In genomic region chr2:166433655-166434333, GRCm38 (mm10) we compare ENCODE assay signal across 8 mouse cellular contexts.
A peak's percentile ranks its signal among the peaks of the same experiment; 100 is the strongest.
DNase-seq lines count a peak whose midpoint lies in the region; ATAC-seq and TF ChIP-seq lines count a peak whose summit lies in the region.

No protein-coding gene starts in this region.

- no peak overlapping the region for H3K4me2 ChIP-seq in neural tube, embryonic 14.5 days (ENCODE audit: low read depth, low read length)

- H3K36me3 ChIP-seq in heart, adult 2 months (ENCODE audit: control insufficient read depth, insufficient read depth, low read length), result no peaks in the 10 kb centered on the region
- H3K36me3 ChIP-seq in neural tube, embryonic 14.5 days (ENCODE audit: control insufficient read depth, insufficient read depth, low read length), result no peaks in the 10 kb centered on the region

- intact Hi-C loops in heart, adult 2 months (cut with DNase I), result no loop called here
- intact Hi-C loops in left cerebral cortex, adult 2 months (cut with DNase I), result loop anchor here (2.0 to 5.0 kb wide), 6 partner anchors 17 to 326 kb away; no protein-coding TSS in a partner anchor

- no peak for TF ChIP-seq POLR2A in lung, adult 2 months (IDR thresholded peaks at IDR 0.05; ENCODE audit: borderline replicate concordance, extremely low read depth, low read depth, low read length)
- no peak for TF ChIP-seq POLR2A in heart, adult 2 months (IDR thresholded peaks at IDR 0.05; ENCODE audit: insufficient read depth, low read depth, low read length)

- no peaks in the 10 kb centered on the region for H3K9me3 ChIP-seq in neural tube, embryonic 14.5 days (ENCODE audit: control insufficient read depth, low read length)

- no peak for TF ChIP-seq CTCF in lung, adult 2 months (IDR thresholded peaks at IDR 0.05; ENCODE audit: insufficient read depth, low read length)
- TF ChIP-seq CTCF in heart, adult 2 months (IDR thresholded peaks at IDR 0.05), result no peak
- no peak for TF ChIP-seq CTCF in left cerebral cortex, adult 2 months (IDR thresholded peaks at IDR 0.05)

- H3K4me3 ChIP-seq in lung, adult 2 months (replicated peaks; ENCODE audit: extremely low read depth, low read depth, low read length), result no peak overlapping the region
- H3K4me3 ChIP-seq in heart, adult 2 months, result no peak overlapping the region
- H3K4me3 ChIP-seq in left cerebral cortex, adult 2 months, result no peak overlapping the region
- no peak overlapping the region for H3K4me3 ChIP-seq in neural tube, embryonic 14.5 days (ENCODE audit: low read depth, low read length)

- H3K4me1 ChIP-seq in lung, adult 2 months (ENCODE audit: control insufficient read depth, insufficient read depth, low read length), result no peaks in the 10 kb centered on the region; the same call in 1 of the 2 replicates
- peaks cover 11% of the 10 kb centered on the region for H3K4me1 ChIP-seq in heart, adult 2 months (ENCODE audit: control insufficient read depth, insufficient read depth, low read length)
- H3K4me1 ChIP-seq in neural tube, embryonic 14.5 days (ENCODE audit: control insufficient read depth, insufficient read depth, low read length), result peaks cover 18% of the 10 kb centered on the region

- 57% methylated on average over 15 of the region's 15 CpGs for WGBS in lung, adult 2 months
- 53% methylated on average over 15 of the region's 15 CpGs for WGBS in heart, adult 2 months
- 65% methylated on average over 15 of the region's 15 CpGs for WGBS in neural tube, embryonic 14.5 days

- DNase-seq in lung, adult 18-20 months, result peak; percentile 45 to 47
- DNase-seq in lung, adult 2 months, result no peak
- DNase-seq in cerebellum, postnatal 36 days, result peak; percentile 46 to 49
- peak; percentile 52 to 71 for DNase-seq in heart, adult 2 months
- peak; percentile 63 to 70 for DNase-seq in left cerebral cortex, adult 2 months (ENCODE audit: extremely low spot score in 1 of 2, low spot score in 2 of 2)
- no peak for DNase-seq in spleen, adult 18-20 months

- no peaks in the 10 kb centered on the region for H3K27me3 ChIP-seq in heart, adult 2 months (ENCODE audit: control insufficient read depth, insufficient read depth, low read length)
- no peaks in the 10 kb centered on the region for H3K27me3 ChIP-seq in neural tube, embryonic 14.5 days (ENCODE audit: control insufficient read depth, insufficient read depth, low read length)

- H3K79me2 ChIP-seq in heart, adult 2 months (replicated peaks; ENCODE audit: control insufficient read depth, insufficient read depth, low read length), result no peaks in the 10 kb centered on the region

- no peak overlapping the region for H3K27ac ChIP-seq in heart, adult 2 months
- peak overlapping the region; percentile 71 for H3K27ac ChIP-seq in left cerebral cortex, adult 2 months
- peak overlapping the region; percentile 34; the same call in 1 of the 2 replicates for H3K27ac ChIP-seq in neural tube, embryonic 14.5 days (ENCODE audit: low read depth, low read length)

- TF ChIP-seq EP300 in heart, adult 2 months (IDR thresholded peaks at IDR 0.05; ENCODE audit: insufficient read depth, low read depth, low read length), result no peak

- no peak overlapping the region for H3K9ac ChIP-seq in heart, adult 2 months (ENCODE audit: low read depth, low read length)
- H3K9ac ChIP-seq in neural tube, embryonic 14.5 days (replicated peaks; ENCODE audit: low read depth, low read length), result no peak overlapping the region

- no peak for ATAC-seq in neural tube, embryonic 14.5 days (ENCODE audit: low read depth)
- no peak for ATAC-seq in monocyte, adult 5-6 weeks (replicated peaks; ENCODE audit: insufficient number of reproducible peaks, low FRiP score, low TSS enrichment, poor library complexity, severe bottlenecking)

Comparison
In these comparisons a context has a peak if more than half of its experiments do, and no peak if none do; other contexts are left out.
1. DNase-seq: peak in lung, adult 18-20 months (2 of 2), cerebellum, postnatal 36 days (2 of 2), heart, adult 2 months (2 of 2) and left cerebral cortex, adult 2 months (2 of 2); none in lung, adult 2 months (single experiment) and spleen, adult 18-20 months (0 of 2).